Mouse (Mus musculus): ENCODE results near the gene Gm20388.

DNA sequence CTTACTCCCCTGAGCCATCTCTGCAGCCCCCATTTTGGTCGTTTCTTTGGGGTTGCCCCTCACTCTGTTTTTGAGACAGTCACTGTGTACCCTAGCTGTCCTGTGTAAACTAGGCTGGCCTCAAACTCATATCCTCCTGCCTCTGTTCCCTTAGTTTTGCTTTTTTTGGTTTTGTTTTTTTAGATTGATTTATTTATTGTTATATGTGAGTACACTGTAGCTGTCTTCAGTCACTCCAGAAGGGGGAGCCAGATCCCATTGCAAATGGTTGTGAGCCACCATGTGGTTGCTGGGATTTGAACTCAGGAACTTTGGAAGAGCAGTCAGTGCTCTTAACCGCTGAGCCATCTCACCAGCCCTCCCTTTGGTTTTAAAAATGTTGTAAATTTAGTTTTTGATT is 3195.9 kb downstream of the Gm20388 start:
- TF ChIP-seq CTCF (IDR thresholded peaks at IDR 0.05; ENCODE audit: low read depth) (peak; percentile 47), EP300 (IDR thresholded peaks at IDR 0.05; ENCODE audit: low read depth) (no peak)
